Mouse (Mus musculus) ovary, adult 10 weeks (tissue): ENCODE results near the gene Ngfr. TPM values are rescaled to one million over a fixed set of nuclear protein-coding genes. Genes with fewer than 3 reads are reported as not detected.

Source experiments
- polyA plus RNA-seq: library from polyadenylated mRNA; stranded (reverse); fragments of 350-450 nt; fragmentation: Illumina TruSeq; extraction: RNeasy Lipid Tissue Mini Kit (QIAGEN cat#74804); gene quantifications from one replicate; pipeline ENCODE4 v1.2.3, GENCODE M21; 2014

The Ngfr gene
- polyA plus RNA-seq, result 1.1 TPM

GRCm38 (mm10) chr11:95587423-95587951, at the start of gene Ngfr:
Gene Ngfr, minus strand, starts transcription at chr11:95587735.

Other genes with a start within 250 kb of the Ngfr start
- 37.2 TPM for gene Slc35b1, start 203.0 kb downstream of the Ngfr start, polyA plus RNA-seq
- gene Spop, start 173.7 kb downstream of the Ngfr start, polyA plus RNA-seq, result 161 TPM
- gene Nxph3, start 73.2 kb downstream of the Ngfr start, polyA plus RNA-seq, result not detected
- 7.8 TPM for gene Phb, start 79.2 kb upstream of the Ngfr start, polyA plus RNA-seq
- gene Zfp652, start 124.9 kb upstream of the Ngfr start, polyA plus RNA-seq, result 39.1 TPM
- 0.14 TPM for gene B130006D01Rik, start 135.9 kb upstream of the Ngfr start, polyA plus RNA-seq
- gene Phospho1, start 236.8 kb upstream of the Ngfr start, polyA plus RNA-seq, result not detected
- 2.6 TPM for gene Gngt2, start 249.5 kb upstream of the Ngfr start, polyA plus RNA-seq